Mouse (Mus musculus): ENCODE measurements around the gene Ndrg4. TPM values are rescaled to one million over a fixed set of nuclear protein-coding genes. Genes with fewer than 3 reads are reported as not detected.
A peak's percentile ranks its signal among the peaks of the same experiment; 100 is the strongest.

Ndrg4 gene
- polyA plus RNA-seq, 1 experiment from 2014 or later, result 13.1 TPM

GRCm38 (mm10) chr8:95702480-95703446 is 26.0 kb downstream of the Ndrg4 start:
- TF ChIP-seq CTCF (IDR thresholded peaks at IDR 0.05; ENCODE audit: low read depth), result no peak
- 0 out of 2 replicates have a peak, but pooled peaks cover 11% of the 10 kb centered on the region for H3K27me3 ChIP-seq (replicated peaks; ENCODE audit: control insufficient read depth, insufficient read depth, low read length)
- peak; percentile 72 for ATAC-seq
- no peaks in the 10 kb centered on the region for H3K9me3 ChIP-seq (ENCODE audit: control insufficient read depth)
- H3K4me2 ChIP-seq (replicated peaks; ENCODE audit: low read depth), result peak overlapping the region; percentile 98
- peaks cover 11% of the 10 kb centered on the region; the same call in 1 of the 2 replicates for H3K4me1 ChIP-seq (replicated peaks; ENCODE audit: control insufficient read depth, insufficient read depth, low read length)
- 2% methylated on average over 34 of the region's 34 CpGs for WGBS
- H3K9ac ChIP-seq (ENCODE audit: low read depth, low read length), result peak overlapping the region; percentile 38
- no peaks in the 10 kb centered on the region for H3K36me3 ChIP-seq (ENCODE audit: control insufficient read depth, insufficient read depth)
- H3K4me3 ChIP-seq (ENCODE audit: low read depth, low read length), result peak overlapping the region; percentile 50
- H3K27ac ChIP-seq (ENCODE audit: low read depth, low read length), result no peak overlapping the region

DNA sequence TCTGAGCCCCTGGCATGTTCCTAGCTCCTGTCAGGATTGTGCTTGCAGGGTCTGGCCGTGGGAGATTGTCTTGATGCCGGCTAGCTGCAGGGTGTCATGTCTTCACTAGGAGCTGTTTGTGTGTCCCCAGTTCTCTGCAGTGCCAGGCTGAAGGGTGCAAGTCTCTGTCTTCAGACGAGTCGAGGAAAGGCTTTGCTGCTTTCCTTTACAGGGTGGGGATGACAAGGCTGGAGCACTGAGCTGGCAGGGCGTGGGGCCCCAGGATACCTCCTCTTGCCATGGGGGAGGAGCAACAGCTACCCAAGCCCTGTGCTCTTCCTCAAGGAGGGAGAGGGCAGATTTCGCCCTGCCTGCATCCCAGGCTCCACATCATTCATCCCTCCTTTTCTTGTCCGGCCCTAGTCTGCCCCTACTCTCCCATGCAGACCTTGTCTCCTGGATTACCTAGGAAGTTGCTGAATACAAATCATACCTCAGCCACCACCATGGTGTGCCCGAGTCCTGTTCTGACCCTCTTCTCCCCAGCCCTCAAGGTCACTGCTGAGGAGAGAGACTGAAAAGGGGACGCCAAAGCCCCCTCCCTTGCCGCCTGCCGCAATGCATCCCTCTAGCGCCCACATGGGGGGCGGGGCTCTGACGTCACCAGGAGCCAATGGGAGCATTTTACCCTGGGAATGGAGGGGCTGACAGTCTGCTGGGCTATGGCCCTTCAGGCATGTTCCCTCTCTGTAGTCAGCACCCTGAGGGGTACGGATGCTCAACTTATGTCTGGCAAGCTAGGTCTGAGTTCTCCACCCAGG is 26.9 kb downstream of the Ndrg4 start:
- H3K27ac ChIP-seq (ENCODE audit: low read depth, low read length), result no peak overlapping the region
- 3% methylated on average over 15 of the region's 15 CpGs for WGBS
- no peak for ATAC-seq

GRCm38 (mm10) chr8:95704538-95704937 is 27.8 kb downstream of the Ndrg4 start:
- H3K27me3 ChIP-seq (replicated peaks; ENCODE audit: control insufficient read depth, insufficient read depth, low read length), result 0 out of 2 replicates have a peak, but pooled peaks cover 8% of the 10 kb centered on the region
- ATAC-seq, result no peak
- peaks cover 11% of the 10 kb centered on the region; the same call in 1 of the 2 replicates for H3K4me1 ChIP-seq (replicated peaks; ENCODE audit: control insufficient read depth, insufficient read depth, low read length)
- H3K9ac ChIP-seq (ENCODE audit: low read depth, low read length), result no peak overlapping the region
- 95% methylated on average over 3 of the region's 3 CpGs for WGBS
- H3K9me3 ChIP-seq (ENCODE audit: control insufficient read depth), result no peaks in the 10 kb centered on the region
- H3K36me3 ChIP-seq (ENCODE audit: control insufficient read depth, insufficient read depth), result no peaks in the 10 kb centered on the region
- H3K4me3 ChIP-seq (ENCODE audit: low read depth, low read length), result no peak overlapping the region
- no peak overlapping the region for H3K4me2 ChIP-seq (replicated peaks; ENCODE audit: low read depth)
- no peak overlapping the region for H3K27ac ChIP-seq (ENCODE audit: low read depth, low read length)
- TF ChIP-seq CTCF (IDR thresholded peaks at IDR 0.05; ENCODE audit: low read depth), result no peak

More for the DNA sequence above, 26.9 kb downstream of the Ndrg4 start:
- Histone ChIP-seq H3K4me1 (replicated peaks; ENCODE audit: control insufficient read depth, insufficient read depth, low read length) (peaks cover 11% of the 10 kb centered on the region; the same call in 1 of the 2 replicates), H3K4me3 (ENCODE audit: low read depth, low read length) (peak overlapping the region; percentile 50), H3K4me2 (replicated peaks; ENCODE audit: low read depth) (peak overlapping the region; percentile 98), H3K9ac (ENCODE audit: low read depth, low read length) (peak overlapping the region; percentile 38; the same call in 1 of the 2 replicates), H3K27me3 (replicated peaks; ENCODE audit: control insufficient read depth, insufficient read depth, low read length) (0 out of 2 replicates have a peak, but pooled peaks cover 8% of the 10 kb centered on the region), H3K9me3 (ENCODE audit: control insufficient read depth) (no peaks in the 10 kb centered on the region), H3K36me3 (ENCODE audit: control insufficient read depth, insufficient read depth) (no peaks in the 10 kb centered on the region)
- TF ChIP-seq CTCF (IDR thresholded peaks at IDR 0.05; ENCODE audit: low read depth), result no peak

- Histone ChIP-seq H3K4me2 (replicated peaks; ENCODE audit: low read depth) (no peak overlapping the region), H3K9me3 (ENCODE audit: control insufficient read depth) (no peaks in the 10 kb centered on the region), H3K27ac (ENCODE audit: low read depth, low read length) (no peak overlapping the region), H3K27me3 (replicated peaks; ENCODE audit: control insufficient read depth, insufficient read depth, low read length) (no peaks in the 10 kb centered on the region), H3K36me3 (ENCODE audit: control insufficient read depth, insufficient read depth) (no peaks in the 10 kb centered on the region; the same call in 1 of the 2 replicates), H3K9ac (ENCODE audit: low read depth, low read length) (no peak overlapping the region), H3K4me3 (ENCODE audit: low read depth, low read length) (no peak overlapping the region), H3K4me1 (replicated peaks; ENCODE audit: control insufficient read depth, insufficient read depth, low read length) (no peaks in the 10 kb centered on the region)
- TF ChIP-seq CTCF (IDR thresholded peaks at IDR 0.05; ENCODE audit: low read depth), result no peak
- ATAC-seq, result no peak
- 80% methylated on average over 7 of the region's 7 CpGs for WGBS
These were observed 32.8 kb downstream of the Ndrg4 start for GRCm38 (mm10) chr8:95709579-95709978.

DNA sequence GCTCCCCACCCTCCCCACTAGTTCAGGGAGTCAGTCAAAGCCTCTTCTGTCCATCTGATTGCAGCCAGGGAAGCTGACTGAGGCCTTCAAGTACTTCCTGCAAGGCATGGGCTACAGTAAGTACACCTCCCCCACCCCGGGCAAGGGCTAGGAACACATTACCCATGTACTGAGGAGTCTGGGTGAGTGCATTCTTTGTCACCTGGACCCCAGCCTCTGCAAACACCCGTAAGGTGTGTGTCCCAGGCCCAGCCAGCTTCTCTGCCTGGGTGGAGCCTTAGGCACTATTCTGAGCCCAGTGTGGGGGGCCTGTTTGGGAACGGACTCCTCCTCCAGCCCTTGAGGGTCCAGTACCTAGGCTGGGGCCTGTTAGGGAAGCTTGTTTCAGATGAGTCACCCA is 34.2 kb downstream of the Ndrg4 start:
- TF ChIP-seq CTCF (IDR thresholded peaks at IDR 0.05; ENCODE audit: low read depth), result no peak
- H3K4me1 ChIP-seq (replicated peaks; ENCODE audit: control insufficient read depth, insufficient read depth, low read length), result no peaks in the 10 kb centered on the region
- no peak overlapping the region for H3K27ac ChIP-seq (ENCODE audit: low read depth, low read length)
- H3K36me3 ChIP-seq (ENCODE audit: control insufficient read depth, insufficient read depth), result no peaks in the 10 kb centered on the region; the same call in 1 of the 2 replicates
- ATAC-seq, result no peak
- no peak overlapping the region for H3K9ac ChIP-seq (ENCODE audit: low read depth, low read length)
- H3K4me2 ChIP-seq (replicated peaks; ENCODE audit: low read depth), result no peak overlapping the region
- no peaks in the 10 kb centered on the region for H3K27me3 ChIP-seq (replicated peaks; ENCODE audit: control insufficient read depth, insufficient read depth, low read length)
- WGBS, result 57% methylated on average over 3 of the region's 3 CpGs
- H3K4me3 ChIP-seq (ENCODE audit: low read depth, low read length), result no peak overlapping the region
- H3K9me3 ChIP-seq (ENCODE audit: control insufficient read depth), result no peaks in the 10 kb centered on the region

- H3K27me3 ChIP-seq (replicated peaks; ENCODE audit: control insufficient read depth, insufficient read depth, low read length), result no peaks in the 10 kb centered on the region
- WGBS, result 54% methylated on average over 9 of the region's 9 CpGs
- no peaks in the 10 kb centered on the region for H3K9me3 ChIP-seq (ENCODE audit: control insufficient read depth)
- no peak for ATAC-seq
- no peaks in the 10 kb centered on the region; the same call in 1 of the 2 replicates for H3K36me3 ChIP-seq (ENCODE audit: control insufficient read depth, insufficient read depth)
- no peak overlapping the region for H3K4me2 ChIP-seq (replicated peaks; ENCODE audit: low read depth)
- H3K4me3 ChIP-seq (ENCODE audit: low read depth, low read length), result no peak overlapping the region
- TF ChIP-seq CTCF (IDR thresholded peaks at IDR 0.05; ENCODE audit: low read depth), result no peak
- H3K9ac ChIP-seq (ENCODE audit: low read depth, low read length), result no peak overlapping the region
- no peak overlapping the region for H3K27ac ChIP-seq (ENCODE audit: low read depth, low read length)
- H3K4me1 ChIP-seq (replicated peaks; ENCODE audit: control insufficient read depth, insufficient read depth, low read length), result 0 out of 2 replicates have a peak, but pooled peaks cover 5% of the 10 kb centered on the region
These were observed 35.6 kb downstream of the Ndrg4 start for GRCm38 (mm10) chr8:95712395-95712794.

All from intestine, postnatal 0 days (tissue).